In genomic region chr2:27301444-27302111, GRCm38 (mm10) we compare ENCODE assay signal across 13 mouse cellular contexts. TPM values are rescaled to one million over a fixed set of nuclear protein-coding genes. Genes with fewer than 3 reads are reported as not detected.
A peak's percentile ranks its signal among the peaks of the same experiment; 100 is the strongest.
DNase-seq lines count a peak whose midpoint lies in the region; ATAC-seq and TF ChIP-seq lines count a peak whose summit lies in the region.
"Had no signal": no experiment of that assay in that cellular context is flagged by ENCODE, and none has a peak within 500 bp of the region (broad histone marks: within the 10 kb centered on the region; RNA-seq: fewer than 3 reads in every experiment).

No protein-coding gene starts in this region.

- no peak for DNase-seq in kidney, adult 2 months
- peak; percentile 75 for DNase-seq in hindbrain, postnatal 0 days (ENCODE audit: low spot score)
- peak; percentile 77 for DNase-seq in midbrain, postnatal 0 days (ENCODE audit: low spot score)
- no peak for DNase-seq in frontal cortex, postnatal 14 days (ENCODE audit: low spot score in 2 of 2)
- no peak for DNase-seq in ovary, adult 18-20 months (ENCODE audit: low spot score)
- DNase-seq in cerebellum, adult 9-11 months, result no peak
- DNase-seq: adrenal gland, adult 8-10 months; cerebellum, adult 8-10 months had no signal

- H3K4me3 ChIP-seq in kidney, embryonic 14.5 days (ENCODE audit: low read length), result no peak overlapping the region
- H3K4me3 ChIP-seq in kidney, adult 2 months (ENCODE audit: insufficient read depth, low read depth, low read length), result no peak overlapping the region
- H3K4me3 ChIP-seq in forebrain, embryonic 12.5 days (replicated peaks), result no peak overlapping the region
- no peak overlapping the region for H3K4me3 ChIP-seq in hindbrain, postnatal 0 days (ENCODE audit: low read length)
- H3K4me3 ChIP-seq in midbrain, postnatal 0 days (ENCODE audit: low read depth, low read length), result no peak overlapping the region
- H3K4me3 ChIP-seq: heart, embryonic 10.5 days; intestine, embryonic 15.5 days had no signal

- no peak for TF ChIP-seq POLR2A in kidney, adult 2 months (IDR thresholded peaks at IDR 0.05; ENCODE audit: low read depth, low read length)

- ATAC-seq in kidney, embryonic 14.5 days (ENCODE audit: low FRiP score, low TSS enrichment), result 0 out of 2 replicates have a peak, but pooled peaks have one; percentile 22
- ATAC-seq in forebrain, embryonic 12.5 days (ENCODE audit: low FRiP score), result peak; percentile 82
- ATAC-seq in hindbrain, postnatal 0 days, result peak; percentile 79
- peak; percentile 65; the same call in 1 of the 2 replicates for ATAC-seq in midbrain, postnatal 0 days (ENCODE audit: low FRiP score)
- ATAC-seq: intestine, embryonic 15.5 days had no signal

- peaks cover 2% of the 10 kb centered on the region; the same call in 1 of the 2 replicates for H3K36me3 ChIP-seq in kidney, embryonic 14.5 days (ENCODE audit: control insufficient read depth, insufficient read depth, low read length)
- H3K36me3 ChIP-seq in kidney, adult 2 months (ENCODE audit: control insufficient read depth, insufficient read depth, low read length), result no peaks in the 10 kb centered on the region
- 0 out of 2 replicates have a peak, but pooled peaks cover 5% of the 10 kb centered on the region for H3K36me3 ChIP-seq in forebrain, embryonic 12.5 days (replicated peaks)
- H3K36me3 ChIP-seq in hindbrain, postnatal 0 days (ENCODE audit: insufficient read depth, low read length), result no peaks in the 10 kb centered on the region; the same call in 1 of the 2 replicates
- no peaks in the 10 kb centered on the region for H3K36me3 ChIP-seq in midbrain, postnatal 0 days (ENCODE audit: insufficient read depth, low read length)
- H3K36me3 ChIP-seq: intestine, embryonic 15.5 days had no signal

- TF ChIP-seq CTCF in kidney, adult 2 months (conservative IDR thresholded peaks at IDR 0.05; ENCODE audit: insufficient read depth, insufficient read length, low read depth, low read length), result no peak
- TF ChIP-seq CTCF in hindbrain, postnatal 0 days (IDR thresholded peaks at IDR 0.05; ENCODE audit: low read depth), result no peak
- TF ChIP-seq CTCF in midbrain, postnatal 0 days (IDR thresholded peaks at IDR 0.05), result no peak

- no peak overlapping the region for H3K9ac ChIP-seq in kidney, embryonic 14.5 days (ENCODE audit: low read depth, low read length)
- no peak overlapping the region; the same call in 1 of the 2 replicates for H3K9ac ChIP-seq in forebrain, embryonic 12.5 days
- H3K9ac ChIP-seq in hindbrain, postnatal 0 days (replicated peaks; ENCODE audit: low read length), result no peak overlapping the region
- H3K9ac ChIP-seq in midbrain, postnatal 0 days (replicated peaks; ENCODE audit: low read length, poor library complexity, severe bottlenecking), result no peak overlapping the region
- H3K9ac ChIP-seq: intestine, embryonic 15.5 days; liver, embryonic 14.5 days had no signal

- no peaks in the 10 kb centered on the region for H3K9me3 ChIP-seq in kidney, embryonic 14.5 days (ENCODE audit: control insufficient read depth, low read length)
- H3K9me3 ChIP-seq in forebrain, embryonic 12.5 days, result no peaks in the 10 kb centered on the region
- H3K9me3 ChIP-seq in hindbrain, postnatal 0 days (ENCODE audit: low read length), result no peaks in the 10 kb centered on the region
- no peaks in the 10 kb centered on the region for H3K9me3 ChIP-seq in midbrain, postnatal 0 days (ENCODE audit: low read length)
- H3K9me3 ChIP-seq: heart, embryonic 10.5 days; intestine, embryonic 15.5 days had no signal

- WGBS in kidney, embryonic 14.5 days, result 47% methylated on average over 12 of the region's 12 CpGs
- 69% methylated on average over 12 of the region's 12 CpGs for WGBS in kidney, adult 2 months
- 37% methylated on average over 12 of the region's 12 CpGs for WGBS in forebrain, embryonic 12.5 days
- 37% methylated on average over 12 of the region's 12 CpGs for WGBS in hindbrain, postnatal 0 days
- WGBS in midbrain, postnatal 0 days, result 38% methylated on average over 12 of the region's 12 CpGs

- H3K4me2 ChIP-seq in kidney, embryonic 14.5 days (replicated peaks; ENCODE audit: low read depth, low read length), result no peak overlapping the region
- H3K4me2 ChIP-seq in forebrain, embryonic 12.5 days, result peak overlapping the region; percentile 23; the same call in 1 of the 2 replicates
- H3K4me2 ChIP-seq in hindbrain, postnatal 0 days (ENCODE audit: low read depth, low read length), result 0 out of 2 replicates have a peak overlapping the region, but pooled peaks have one; percentile 11
- no peak overlapping the region for H3K4me2 ChIP-seq in midbrain, postnatal 0 days (ENCODE audit: low read depth, low read length, poor library complexity, severe bottlenecking)
- H3K4me2 ChIP-seq: intestine, embryonic 15.5 days had no signal

- H3K27ac ChIP-seq in kidney, embryonic 14.5 days (ENCODE audit: low read depth, low read length), result no peak overlapping the region
- H3K27ac ChIP-seq in kidney, adult 2 months (ENCODE audit: insufficient read depth, low read depth, low read length), result no peak overlapping the region
- H3K27ac ChIP-seq in forebrain, embryonic 12.5 days, result peak overlapping the region; percentile 88
- H3K27ac ChIP-seq in hindbrain, postnatal 0 days, result 0 out of 2 replicates have a peak overlapping the region, but pooled peaks have one; percentile 16
- no peak overlapping the region for H3K27ac ChIP-seq in midbrain, postnatal 0 days (ENCODE audit: low read depth, low read length)
- H3K27ac ChIP-seq: heart, embryonic 10.5 days; intestine, embryonic 15.5 days; liver, embryonic 14.5 days had no signal

- peaks cover 20% of the 10 kb centered on the region for H3K4me1 ChIP-seq in kidney, embryonic 14.5 days (ENCODE audit: control insufficient read depth, insufficient read depth, low read length)
- H3K4me1 ChIP-seq in kidney, adult 2 months (ENCODE audit: control insufficient read depth, insufficient read depth, low read length), result peaks cover 13% of the 10 kb centered on the region
- peaks cover 31% of the 10 kb centered on the region for H3K4me1 ChIP-seq in forebrain, embryonic 12.5 days
- peaks cover 14% of the 10 kb centered on the region for H3K4me1 ChIP-seq in hindbrain, postnatal 0 days (ENCODE audit: insufficient read depth, low read length)
- H3K4me1 ChIP-seq in midbrain, postnatal 0 days (ENCODE audit: insufficient read depth, low read length), result peaks cover 14% of the 10 kb centered on the region

- H3K27me3 ChIP-seq in kidney, embryonic 14.5 days (ENCODE audit: control insufficient read depth, insufficient read depth, low read length), result no peaks in the 10 kb centered on the region
- H3K27me3 ChIP-seq in kidney, adult 2 months (replicated peaks; ENCODE audit: control insufficient read depth, insufficient read depth, low read length), result no peaks in the 10 kb centered on the region
- no peaks in the 10 kb centered on the region for H3K27me3 ChIP-seq in forebrain, embryonic 12.5 days
- no peaks in the 10 kb centered on the region for H3K27me3 ChIP-seq in hindbrain, postnatal 0 days (ENCODE audit: insufficient read depth, low read length)
- H3K27me3 ChIP-seq in midbrain, postnatal 0 days (ENCODE audit: insufficient read depth, low read length), result no peaks in the 10 kb centered on the region
- H3K27me3 ChIP-seq: intestine, embryonic 15.5 days had no signal

RNA-seq across cellular contexts. Expression of gene Sardh, which starts 53.4 kb away (rescaled TPM):
- polyA plus RNA-seq in kidney, embryonic 14.5 days (2014; fragmentation: Nextera tagmentation; extraction: Ambion mirVana), result 17.6 and 29.9 TPM in 2 replicates
- polyA plus RNA-seq in kidney, adult 2 months (2012; rRNA removed), result 232 and 278 TPM in 2 replicates
- polyA plus RNA-seq in forebrain, embryonic 12.5 days (2016; fragmentation: Nextera tagmentation; extraction: Ambion mirVana), result 2.6 and 5.8 TPM in 2 replicates
- 14.2 and 22.3 TPM in 2 replicates for total RNA-seq in hindbrain, postnatal 0 days (2014; rRNA removed)
- polyA plus RNA-seq in hindbrain, postnatal 0 days (2015; fragmentation: Nextera tagmentation; extraction: Ambion mirVana), result 10.4 and 10.8 TPM in 2 replicates
- total RNA-seq in midbrain, postnatal 0 days (2014; rRNA removed), result 9.5 and 11.8 TPM in 2 replicates
- 7.4 and 8.9 TPM in 2 replicates for polyA plus RNA-seq in midbrain, postnatal 0 days (2015; fragmentation: Nextera tagmentation; extraction: Ambion mirVana)

Comparison
In these comparisons a context has a peak if more than half of its experiments do, and no peak if none do; other contexts are left out.
1. ATAC-seq: peak in every context shown above with its lines; median percentile 82 in forebrain, embryonic 12.5 days; 79 in hindbrain, postnatal 0 days; 65 in midbrain, postnatal 0 days; 22 in kidney, embryonic 14.5 days.
2. H3K27ac ChIP-seq: peak in forebrain, embryonic 12.5 days (single experiment) and hindbrain, postnatal 0 days (single experiment); none in kidney, embryonic 14.5 days (single experiment), kidney, adult 2 months (single experiment) and midbrain, postnatal 0 days (single experiment).
3. H3K4me2 ChIP-seq: peak in forebrain, embryonic 12.5 days (single experiment) and hindbrain, postnatal 0 days (single experiment); none in kidney, embryonic 14.5 days (single experiment) and midbrain, postnatal 0 days (single experiment).
4. DNase-seq: peak in hindbrain, postnatal 0 days (single experiment) and midbrain, postnatal 0 days (single experiment); none in kidney, adult 2 months (single experiment), frontal cortex, postnatal 14 days (0 of 2), ovary, adult 18-20 months (single experiment) and cerebellum, adult 9-11 months (single experiment).